Mouse (Mus musculus) spleen, adult 12 weeks (tissue): ENCODE measurements around the gene Irf8.
A peak's percentile ranks its signal among the peaks of the same experiment; 100 is the strongest.

Source experiments
- DNase-seq: peaks from one replicate; pipeline ENCODE4 v3.0.0; 2022; ENCODE audit warnings: low spot score

The Irf8 gene

DNA sequence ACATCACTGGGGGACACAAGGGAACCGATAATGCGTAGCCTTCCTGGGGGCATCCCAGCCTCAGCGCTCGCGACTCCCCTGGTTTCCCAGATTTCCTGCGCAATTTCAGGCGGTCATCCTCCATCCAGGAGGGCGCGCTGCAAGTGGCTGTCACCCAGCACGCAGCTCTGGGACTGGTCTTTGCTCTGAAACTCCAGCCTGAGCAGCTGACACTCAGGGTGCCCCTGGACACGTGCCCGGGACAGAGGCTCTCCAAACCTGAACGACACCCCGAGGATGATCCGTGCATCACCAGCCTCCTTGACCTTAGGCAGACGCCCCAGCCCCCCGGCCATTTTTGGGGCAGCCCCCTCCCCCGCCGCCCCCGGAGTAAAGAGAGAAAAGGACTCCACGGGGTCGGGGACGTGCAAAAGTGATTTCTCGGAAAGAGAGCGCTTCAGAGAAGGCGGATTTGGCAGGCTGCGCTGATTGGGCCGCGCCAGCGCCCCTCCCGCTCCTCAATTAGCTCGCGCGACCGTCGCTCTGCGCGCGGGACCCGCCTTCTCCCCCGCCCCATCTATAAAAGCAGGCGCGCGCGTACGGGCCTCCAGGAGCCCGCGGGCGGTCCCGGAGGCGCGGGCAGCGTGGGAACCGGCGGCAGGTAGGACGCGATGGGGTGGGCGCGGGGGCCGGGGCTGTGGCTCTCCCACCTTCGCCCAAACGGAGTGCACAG is at the start of gene Irf8:
TSS of gene Irf8 (plus strand) at position 589 of the 712 bp plus-strand sequence.
- peak; percentile 74 for DNase-seq

DNA sequence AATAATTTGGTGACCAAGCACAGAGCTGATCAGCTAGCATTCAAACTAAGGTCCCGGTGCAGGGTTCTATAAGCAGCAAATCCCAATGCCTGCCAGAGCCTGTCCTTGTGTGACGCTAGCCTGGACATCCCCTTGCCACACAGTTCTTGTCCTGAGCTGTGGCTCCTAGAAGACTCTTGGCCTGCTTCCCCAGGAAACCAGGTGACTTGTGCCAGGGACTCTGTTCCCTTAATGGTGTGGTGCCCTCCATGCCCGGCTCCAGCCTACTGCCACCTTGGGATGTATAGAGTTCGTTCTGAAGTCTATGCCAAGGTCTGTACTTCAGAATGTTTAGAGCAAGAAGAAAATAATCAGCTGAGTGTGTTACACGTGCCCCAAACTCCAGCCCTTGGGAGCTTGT is 49.6 kb upstream of the Irf8 start:
- no peak for DNase-seq

GRCm38 (mm10) chr8:120687786-120688185 is 48.4 kb upstream of the Irf8 start:
- no peak for DNase-seq

DNA sequence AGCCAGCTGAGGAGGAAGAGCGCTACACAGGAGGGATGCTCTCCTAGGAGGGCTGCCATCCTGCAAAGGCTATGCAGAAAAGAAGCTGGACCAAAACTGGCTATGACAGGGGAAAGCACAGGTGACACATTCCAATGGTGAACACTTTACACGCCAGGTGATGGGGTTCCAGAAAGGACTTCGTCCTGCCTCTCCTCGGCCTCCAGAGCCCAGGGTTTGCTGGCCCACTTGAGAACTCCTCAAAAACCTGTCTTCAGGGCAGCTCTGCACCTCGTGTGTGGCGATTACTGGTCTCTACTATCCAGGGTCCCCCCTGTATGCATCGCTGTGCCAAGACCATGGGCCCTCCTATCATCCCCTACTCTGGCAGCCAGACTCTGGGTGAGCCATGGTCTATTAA is 47.6 kb upstream of the Irf8 start:
- DNase-seq, result no peak

GRCm38 (mm10) chr8:120692934-120693333 is 43.2 kb upstream of the Irf8 start:
- no peak for DNase-seq

GRCm38 (mm10) chr8:120693861-120694493 is 42.2 kb upstream of the Irf8 start:
- no peak for DNase-seq

- DNase-seq, result no peak
Measured at GRCm38 (mm10) chr8:120696401-120697153, 39.6 kb upstream of the Irf8 start.

DNA sequence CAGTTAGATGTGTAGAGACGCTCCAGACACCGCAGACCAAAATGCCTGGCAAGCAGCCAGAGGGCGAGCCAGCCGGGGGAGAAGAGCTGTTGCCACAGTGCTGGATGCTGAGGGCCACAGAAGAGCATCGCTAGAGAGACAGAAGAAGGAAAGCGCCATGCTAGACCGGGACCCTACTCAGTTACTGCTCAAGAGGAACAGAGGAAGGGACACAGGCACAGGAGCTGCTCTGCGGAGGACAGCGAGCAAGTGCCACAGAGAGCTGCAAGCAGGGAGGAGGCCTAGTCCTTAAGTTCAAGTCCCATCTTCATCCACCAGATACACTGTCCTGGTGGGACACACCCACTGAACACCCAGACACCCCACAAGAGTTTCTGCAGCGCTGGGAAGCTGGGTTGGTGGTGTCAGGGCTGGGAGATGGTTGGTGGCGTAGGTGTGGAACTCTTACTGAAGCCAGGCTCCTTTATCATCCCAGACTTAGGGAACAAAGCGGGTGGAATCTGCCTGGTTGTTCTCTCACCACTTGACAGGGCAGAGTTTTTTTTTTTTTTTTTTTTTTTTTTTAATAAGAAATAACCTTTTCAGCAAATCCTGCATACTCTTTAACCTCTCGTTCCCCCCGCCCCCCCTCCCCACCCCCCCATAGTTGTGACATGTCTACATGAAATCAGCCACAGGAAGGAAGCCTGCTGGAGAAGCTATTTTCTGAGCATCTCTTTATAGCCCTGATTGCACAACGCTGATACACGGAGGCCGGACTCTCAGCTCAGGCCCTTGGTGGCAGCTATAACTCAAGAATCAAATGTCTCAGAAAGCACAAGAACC is 38.8 kb upstream of the Irf8 start:
- no peak for DNase-seq

GRCm38 (mm10) chr8:120697979-120698272 is 38.2 kb upstream of the Irf8 start:
- DNase-seq, result peak; percentile 27

DNA sequence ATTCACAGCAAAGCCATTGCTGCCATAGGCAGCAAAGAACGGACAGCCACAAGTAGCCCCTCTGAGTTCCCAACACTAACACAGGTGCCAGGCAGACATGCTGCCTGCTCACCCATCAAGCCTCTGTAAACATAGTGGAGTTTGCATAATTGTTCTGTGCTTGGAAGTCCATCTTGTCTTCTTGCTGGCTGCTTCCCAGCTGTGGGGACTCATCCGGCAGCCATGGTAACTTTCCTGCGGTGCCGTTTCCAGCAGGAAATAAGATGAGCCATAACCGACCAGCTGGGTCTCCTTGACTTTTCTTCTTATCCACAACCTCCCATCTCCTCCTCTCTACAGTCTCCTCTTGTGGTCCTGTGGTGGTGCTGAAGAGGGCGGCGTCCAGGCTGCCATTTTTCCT is 37.7 kb upstream of the Irf8 start:
- no peak for DNase-seq

- DNase-seq, result no peak
Measured at GRCm38 (mm10) chr8:120699079-120699478, 37.1 kb upstream of the Irf8 start.

- DNase-seq, result no peak
Measured at GRCm38 (mm10) chr8:120699565-120699964, 36.6 kb upstream of the Irf8 start.

DNA sequence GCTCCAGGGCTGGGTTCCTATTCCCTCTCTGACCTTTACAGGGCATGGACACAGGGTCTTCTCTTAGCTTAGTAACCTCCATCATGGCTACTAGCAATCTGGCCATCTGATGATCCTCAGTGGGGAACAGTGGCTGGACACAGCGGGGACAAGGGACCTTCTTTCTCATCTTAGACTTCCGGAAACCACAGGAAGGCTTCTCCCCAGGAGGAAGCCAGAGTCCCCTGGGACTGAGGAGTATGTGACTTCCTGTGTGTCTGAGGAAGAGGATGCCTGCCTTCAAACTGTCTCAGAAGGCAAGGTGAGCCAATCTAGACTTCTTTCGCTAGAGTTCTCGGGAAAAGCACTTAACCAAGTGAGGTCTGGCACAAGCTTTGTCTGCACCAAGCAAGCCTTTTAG is 36.1 kb upstream of the Irf8 start:
- DNase-seq, result no peak

DNA sequence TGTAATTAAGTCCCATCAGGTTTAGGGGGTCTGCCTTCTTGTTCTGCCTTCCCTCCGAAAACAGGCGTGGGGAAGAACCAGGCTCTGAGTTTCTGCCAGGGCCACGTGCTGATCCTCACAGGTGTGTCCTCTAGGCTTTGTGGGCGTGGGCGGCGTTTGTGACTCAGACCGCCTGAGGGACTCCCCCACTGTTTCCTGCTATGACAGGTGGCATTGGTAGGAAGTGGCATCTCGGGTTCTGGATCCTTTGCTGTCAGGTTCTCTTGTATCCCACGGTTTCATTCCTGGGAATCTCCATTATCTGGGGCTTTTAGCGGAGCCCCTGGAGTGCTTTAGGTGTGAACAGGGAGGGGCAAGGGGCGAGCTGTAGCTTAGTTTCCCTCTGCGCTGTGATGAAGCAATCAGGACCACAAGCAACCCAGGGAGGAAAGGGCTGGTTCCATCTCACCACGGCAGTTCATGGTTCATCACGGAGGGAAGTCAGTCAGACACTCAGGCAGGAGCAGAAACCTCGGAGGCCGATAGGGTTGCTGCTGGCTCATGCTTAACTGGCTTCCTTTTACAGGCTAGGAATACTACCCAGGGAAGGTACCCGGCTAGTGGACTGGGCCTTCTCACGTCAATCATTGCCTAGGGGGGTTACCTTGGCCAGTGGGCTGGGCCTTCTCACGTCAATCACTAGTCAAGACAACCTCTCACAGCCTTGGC is 34.2 kb upstream of the Irf8 start:
- peak; percentile 59 for DNase-seq

DNA sequence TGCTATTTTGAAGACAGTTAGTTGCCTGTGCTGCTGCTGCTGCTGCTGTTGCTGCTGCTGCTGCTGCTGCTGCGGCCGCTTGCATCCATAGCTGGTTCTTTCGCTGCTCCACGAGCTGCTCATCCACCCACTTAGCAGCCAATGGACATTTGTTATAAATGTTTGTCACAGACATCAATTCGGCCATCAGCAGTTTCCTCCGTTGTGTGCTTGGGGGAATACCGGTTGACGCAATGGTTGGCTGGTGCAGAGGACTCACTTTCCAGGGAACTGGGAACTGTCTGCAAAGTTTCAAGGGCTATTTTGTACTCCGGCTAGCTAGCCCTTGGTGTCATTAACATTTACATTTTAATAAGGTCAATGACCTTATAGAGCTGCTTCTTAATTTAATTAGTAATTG is 32.0 kb upstream of the Irf8 start:
- DNase-seq, result no peak

- DNase-seq, result no peak
Measured at GRCm38 (mm10) chr8:120705163-120705562, 31.0 kb upstream of the Irf8 start.

DNA sequence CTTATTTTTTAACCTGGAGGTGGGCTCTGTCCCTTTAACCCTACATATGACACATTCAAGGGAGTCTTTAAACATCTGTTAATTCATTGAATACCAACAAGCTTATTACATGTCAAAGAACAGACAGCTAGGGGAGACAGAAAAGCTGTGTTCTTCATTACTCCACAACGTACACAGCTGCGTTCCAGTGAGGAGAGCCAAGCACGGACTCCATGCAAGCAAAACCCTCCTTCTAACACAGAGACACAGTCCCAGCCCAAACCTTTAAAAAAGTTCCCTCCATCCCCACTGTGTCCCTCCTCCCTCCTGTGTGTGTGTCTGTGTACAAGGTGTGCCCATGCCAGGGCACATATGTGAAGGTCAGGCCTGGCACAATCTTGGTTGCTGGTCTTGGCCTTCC is 30.0 kb upstream of the Irf8 start:
- DNase-seq, result no peak

- DNase-seq, result no peak
Measured at GRCm38 (mm10) chr8:120709176-120709575, 27.0 kb upstream of the Irf8 start.

- no peak for DNase-seq
Measured at GRCm38 (mm10) chr8:120715200-120715599, 21.0 kb upstream of the Irf8 start.

GRCm38 (mm10) chr8:120715996-120716680 is 20.0 kb upstream of the Irf8 start:
- DNase-seq, result no peak

DNA sequence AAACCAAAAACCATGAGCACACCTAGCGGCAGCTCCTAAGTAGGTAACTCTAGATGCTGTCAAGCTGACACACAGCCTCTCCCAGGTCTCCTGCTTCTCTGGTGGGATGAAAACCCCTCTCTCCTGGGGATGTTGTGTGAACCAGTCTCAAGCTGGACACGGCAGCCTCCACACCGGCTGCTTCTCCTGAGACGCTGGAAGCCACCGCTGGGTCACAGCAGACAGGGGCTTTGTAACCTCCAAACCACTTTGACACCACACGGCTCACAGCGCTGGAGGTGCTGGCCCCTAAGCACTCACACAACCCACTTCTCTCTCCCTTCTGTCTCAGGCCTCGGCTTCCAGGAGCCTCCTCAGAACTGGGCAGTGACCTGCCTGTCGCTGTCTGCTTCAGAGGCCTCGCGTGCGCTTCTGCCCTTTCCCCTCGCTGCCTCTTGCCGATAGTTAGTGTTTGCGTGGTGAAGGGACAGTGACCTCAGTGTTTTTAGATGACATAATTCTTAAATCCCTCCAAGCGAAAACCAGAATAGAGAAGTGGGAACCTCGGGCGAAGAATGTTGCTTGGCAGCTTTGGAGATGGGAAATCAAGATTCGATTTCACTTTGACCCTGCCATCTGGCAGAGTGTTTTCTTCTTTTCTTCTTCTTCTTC is 16.4 kb upstream of the Irf8 start:
- DNase-seq, result no peak
